Mouse (Mus musculus): ENCODE measurements around the gene Prg4. TPM values are rescaled to one million over a fixed set of nuclear protein-coding genes. Genes with fewer than 3 reads are reported as not detected.

The Prg4 gene
- 3.3 TPM for total RNA-seq (2023)

DNA sequence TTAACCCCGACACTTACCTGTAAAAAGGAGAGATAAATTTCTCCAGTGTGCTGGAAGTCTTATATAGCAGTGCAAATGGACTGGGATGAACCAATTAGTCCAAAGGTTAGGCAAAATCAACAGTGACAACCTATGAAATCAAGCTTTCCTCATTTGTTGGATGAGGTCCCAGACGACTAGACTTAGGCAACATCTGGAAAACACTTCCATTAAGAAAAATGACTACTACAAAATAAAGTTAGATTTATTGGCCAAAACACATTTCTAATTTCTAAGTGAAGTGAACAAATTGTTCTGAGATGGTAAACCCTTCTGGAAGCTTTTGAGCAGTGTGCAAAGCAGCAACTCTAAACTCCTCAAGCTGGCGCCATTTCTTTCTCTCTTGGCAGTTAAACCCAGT is at the start of gene Prg4:
Gene Prg4, minus strand, starts transcription at position 34 of the 400 bp plus-strand sequence.

Other genes with a start within 250 kb of the Prg4 start
- gene Pdc, start 146.7 kb downstream of the Prg4 start, total RNA-seq (2023), result not detected
- gene Tpr, start 73.3 kb downstream of the Prg4 start, total RNA-seq (2023), result 365 TPM
- 22.3 TPM for gene Odr4, start 73.1 kb downstream of the Prg4 start, total RNA-seq (2023)